Mouse (Mus musculus): Measurements from ENCODE around the gene Dmtf1. TPM values are rescaled to one million over a fixed set of nuclear protein-coding genes. Genes with fewer than 3 reads are reported as not detected.

Dmtf1 gene
- polyA plus RNA-seq, 1 experiment from 2014 or later, result 54.9 TPM

DNA sequence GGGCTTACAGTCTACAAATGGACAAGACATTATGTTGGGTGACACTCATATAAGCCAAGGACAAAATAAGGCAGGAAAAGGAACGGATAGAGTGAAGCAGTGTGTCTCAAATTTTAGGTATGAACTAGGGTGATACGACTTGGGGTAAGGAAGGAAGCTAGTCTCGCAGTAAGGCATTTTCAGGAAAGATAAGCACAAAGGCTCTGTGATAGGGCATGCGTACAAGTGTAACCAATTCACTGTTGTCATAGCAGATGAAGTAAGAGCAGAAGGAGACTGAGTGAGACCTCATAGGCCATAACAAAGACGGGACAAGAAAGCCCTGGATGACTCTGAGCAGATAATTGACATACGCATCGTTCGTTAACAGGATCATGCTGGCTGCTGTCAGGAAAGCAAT lies 20.9 kb downstream of the Dmtf1 start:
- Histone ChIP-seq H3K4me1 (replicated peaks) (no peaks in the 10 kb centered on the region), H3K27me3 (ENCODE audit: insufficient read depth, poor library complexity, severe bottlenecking) (no peaks in the 10 kb centered on the region), H3K36me3 (peaks cover 85% of the 10 kb centered on the region), H3K9me3 (no peaks in the 10 kb centered on the region), H3K4me3 (no peak overlapping the region), H3K27ac (no peak overlapping the region)
- 94% methylated on average over 8 of the region's 8 CpGs for WGBS
- DNase-seq (ENCODE audit: low spot score), result no peak

DNA sequence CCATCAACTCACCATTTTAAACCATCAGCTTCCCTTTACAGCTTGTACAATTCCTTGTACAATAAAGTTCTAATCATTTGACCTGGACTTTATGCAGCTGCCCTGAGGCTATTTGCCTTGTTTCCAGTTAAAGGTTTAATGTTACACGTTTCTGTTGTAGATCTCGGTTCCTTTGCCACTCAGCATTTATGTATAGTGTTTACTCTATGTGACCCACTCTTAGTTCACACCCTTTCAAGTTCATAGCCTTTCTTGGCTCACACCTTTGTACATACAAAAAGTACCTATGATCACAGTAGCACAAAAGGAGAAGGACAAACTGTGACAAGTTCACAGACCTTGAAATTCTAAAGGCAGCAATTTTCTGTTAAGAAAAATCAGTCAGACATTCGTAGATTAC lies 26.0 kb downstream of the Dmtf1 start:
- H3K27me3 ChIP-seq (ENCODE audit: insufficient read depth, poor library complexity, severe bottlenecking), result no peaks in the 10 kb centered on the region
- no peak overlapping the region for H3K4me3 ChIP-seq
- WGBS, result 83% methylated on average over 3 of the region's 3 CpGs
- DNase-seq (ENCODE audit: low spot score), result no peak
- no peaks in the 10 kb centered on the region for H3K4me1 ChIP-seq (replicated peaks)
- no peaks in the 10 kb centered on the region for H3K9me3 ChIP-seq
- no peak overlapping the region for H3K27ac ChIP-seq
- peaks cover 79% of the 10 kb centered on the region for H3K36me3 ChIP-seq

GRCm38 (mm10) chr5:9131786-9132185 lies 29.8 kb downstream of the Dmtf1 start:
- WGBS, result 85% methylated on average over 7 of the region's 7 CpGs
- Histone ChIP-seq H3K27ac (no peak overlapping the region), H3K4me1 (replicated peaks) (no peaks in the 10 kb centered on the region), H3K4me3 (no peak overlapping the region), H3K9me3 (no peaks in the 10 kb centered on the region), H3K36me3 (peaks cover 80% of the 10 kb centered on the region), H3K27me3 (ENCODE audit: insufficient read depth, poor library complexity, severe bottlenecking) (no peaks in the 10 kb centered on the region)
- no peak for DNase-seq (ENCODE audit: low spot score)

- no peaks in the 10 kb centered on the region for H3K4me1 ChIP-seq (replicated peaks)
- H3K4me3 ChIP-seq, result no peak overlapping the region
- WGBS, result 96% methylated on average over 12 of the region's 12 CpGs
- no peaks in the 10 kb centered on the region for H3K27me3 ChIP-seq (ENCODE audit: insufficient read depth, poor library complexity, severe bottlenecking)
- peaks cover 85% of the 10 kb centered on the region for H3K36me3 ChIP-seq
- H3K9me3 ChIP-seq, result no peaks in the 10 kb centered on the region
- H3K27ac ChIP-seq, result no peak overlapping the region
- no peak for DNase-seq (ENCODE audit: low spot score)
Observed at GRCm38 (mm10) chr5:9128566-9128965, 33.0 kb downstream of the Dmtf1 start.

DNA sequence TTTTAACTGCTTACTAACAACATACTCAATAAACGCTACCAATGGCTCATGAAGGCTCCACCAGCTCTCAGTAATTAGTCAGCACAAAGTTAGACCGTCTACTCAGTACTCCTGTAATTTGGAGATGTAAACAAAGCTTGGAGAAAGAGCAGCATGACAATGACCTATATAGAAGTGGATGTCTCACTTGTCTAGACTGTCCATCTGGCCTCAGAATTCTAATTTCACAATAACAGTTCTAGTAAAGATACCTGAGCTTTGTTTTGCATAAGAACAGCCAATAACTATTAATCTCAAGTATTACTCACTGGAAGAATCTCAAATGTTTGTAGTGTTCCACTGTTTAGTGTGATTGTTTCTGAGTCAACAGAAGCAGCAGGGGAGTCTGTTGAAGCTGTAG lies 37.4 kb downstream of the Dmtf1 start:
- no peaks in the 10 kb centered on the region for H3K9me3 ChIP-seq
- no peaks in the 10 kb centered on the region for H3K4me1 ChIP-seq (replicated peaks)
- WGBS, result 95% methylated on average over 2 of the region's 2 CpGs
- no peak overlapping the region for H3K4me3 ChIP-seq
- peaks cover 98% of the 10 kb centered on the region for H3K36me3 ChIP-seq
- no peak for DNase-seq (ENCODE audit: low spot score)
- H3K27me3 ChIP-seq (ENCODE audit: insufficient read depth, poor library complexity, severe bottlenecking), result no peaks in the 10 kb centered on the region
- H3K27ac ChIP-seq, result no peak overlapping the region

GRCm38 (mm10) chr5:9114162-9114561 lies 47.4 kb downstream of the Dmtf1 start:
- DNase-seq (ENCODE audit: low spot score), result no peak
- Histone ChIP-seq H3K4me1 (replicated peaks) (peaks cover 4% of the 10 kb centered on the region; the same call in 1 of the 2 replicates), H3K4me3 (no peak overlapping the region), H3K27ac (no peak overlapping the region), H3K9me3 (no peaks in the 10 kb centered on the region), H3K36me3 (peaks cover 39% of the 10 kb centered on the region), H3K27me3 (ENCODE audit: insufficient read depth, poor library complexity, severe bottlenecking) (no peaks in the 10 kb centered on the region)
- 59% methylated on average over 6 of the region's 6 CpGs for WGBS

DNA sequence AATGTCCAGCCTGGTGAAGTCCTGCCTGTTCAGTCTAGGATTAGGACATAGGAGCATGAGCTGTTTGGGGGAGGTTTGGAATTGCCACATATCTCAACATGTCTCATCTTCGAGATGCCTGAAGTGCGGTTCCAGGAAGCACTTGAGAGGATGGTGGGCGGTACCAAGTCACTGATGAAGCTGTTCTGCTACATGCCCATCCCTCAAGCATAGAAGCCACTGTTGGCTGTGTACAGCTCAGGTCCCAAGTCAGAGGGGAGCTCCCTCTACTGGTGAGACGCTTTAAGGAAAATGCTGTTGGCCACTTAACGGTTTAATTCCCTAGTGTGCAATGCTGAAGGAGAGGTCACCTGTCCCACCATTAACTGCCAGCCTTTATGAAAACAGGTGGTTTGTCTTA lies 49.8 kb downstream of the Dmtf1 start:
- WGBS, result 20% methylated on average over 5 of the region's 5 CpGs
- no peak overlapping the region for H3K4me3 ChIP-seq
- H3K9me3 ChIP-seq, result no peaks in the 10 kb centered on the region

GRCm38 (mm10) chr5:9111285-9111684 lies 50.3 kb downstream of the Dmtf1 start:
- WGBS, result 54% methylated on average over 2 of the region's 2 CpGs
- Histone ChIP-seq H3K27ac (no peak overlapping the region), H3K4me3 (no peak overlapping the region), H3K4me1 (replicated peaks) (peaks cover 4% of the 10 kb centered on the region; the same call in 1 of the 2 replicates), H3K27me3 (ENCODE audit: insufficient read depth, poor library complexity, severe bottlenecking) (no peaks in the 10 kb centered on the region), H3K9me3 (no peaks in the 10 kb centered on the region), H3K36me3 (peaks cover 12% of the 10 kb centered on the region)
- no peak for DNase-seq (ENCODE audit: low spot score)

More for the DNA sequence above, 49.8 kb downstream of the Dmtf1 start:
- Histone ChIP-seq H3K36me3 (peaks cover 16% of the 10 kb centered on the region), H3K4me1 (replicated peaks) (peaks cover 4% of the 10 kb centered on the region; the same call in 1 of the 2 replicates), H3K27me3 (ENCODE audit: insufficient read depth, poor library complexity, severe bottlenecking) (no peaks in the 10 kb centered on the region), H3K27ac (no peak overlapping the region)
- DNase-seq (ENCODE audit: low spot score), result peak; percentile 55

- Histone ChIP-seq H3K36me3 (no peaks in the 10 kb centered on the region), H3K4me1 (replicated peaks) (peaks cover 4% of the 10 kb centered on the region; the same call in 1 of the 2 replicates), H3K27ac (no peak overlapping the region), H3K9me3 (no peaks in the 10 kb centered on the region), H3K4me3 (no peak overlapping the region), H3K27me3 (ENCODE audit: insufficient read depth, poor library complexity, severe bottlenecking) (no peaks in the 10 kb centered on the region)
- DNase-seq (ENCODE audit: low spot score), result no peak
Observed at GRCm38 (mm10) chr5:9109582-9109981, 52.0 kb downstream of the Dmtf1 start.

GRCm38 (mm10) chr5:9108490-9108889 lies 53.1 kb downstream of the Dmtf1 start:
- no peak overlapping the region for H3K27ac ChIP-seq
- WGBS, result 84% methylated on average over 5 of the region's 5 CpGs
- no peak overlapping the region for H3K4me3 ChIP-seq

DNA sequence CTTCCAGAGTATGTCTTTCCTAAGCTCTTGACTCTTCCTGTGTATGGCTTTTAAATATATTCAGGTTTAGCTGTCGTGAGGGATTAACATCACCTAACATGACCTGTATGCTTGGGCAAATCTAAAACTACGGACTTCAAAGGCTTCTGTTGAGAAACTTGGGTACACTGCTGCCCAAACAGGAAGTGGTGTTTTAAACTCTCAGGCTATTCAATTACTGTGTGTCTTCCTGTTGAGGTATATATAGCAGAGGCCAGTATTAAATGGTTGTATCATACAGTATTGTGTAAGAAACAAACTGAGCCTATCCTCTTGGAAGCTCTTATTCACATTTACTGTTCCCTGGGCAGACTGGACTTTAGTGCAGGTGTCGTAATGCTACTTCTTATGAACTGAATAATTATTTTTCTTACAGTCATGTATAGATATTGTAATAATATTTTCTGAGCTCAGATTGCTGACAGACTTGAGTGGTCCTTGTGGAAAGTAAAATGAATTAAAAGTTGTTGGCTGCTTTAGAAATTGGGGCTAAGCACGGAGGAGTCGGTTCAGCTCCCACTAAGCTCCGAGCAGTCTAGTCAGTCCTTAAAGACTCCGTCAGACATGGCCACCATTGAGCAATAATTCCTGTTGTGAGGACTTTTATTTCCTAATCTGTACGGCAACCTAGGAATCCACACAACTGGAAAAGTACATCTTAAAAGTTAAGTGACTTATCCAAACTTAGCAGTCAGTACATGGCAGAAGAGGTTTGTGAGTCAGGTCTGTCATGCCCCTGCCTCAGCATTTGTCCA lies 54.1 kb downstream of the Dmtf1 start:
- Histone ChIP-seq H3K27ac (no peak overlapping the region), H3K27me3 (ENCODE audit: insufficient read depth, poor library complexity, severe bottlenecking) (0 out of 2 replicates have a peak, but pooled peaks cover 4% of the 10 kb centered on the region), H3K9me3 (no peaks in the 10 kb centered on the region), H3K36me3 (no peaks in the 10 kb centered on the region), H3K4me1 (replicated peaks) (no peaks in the 10 kb centered on the region), H3K4me3 (no peak overlapping the region)
- 82% methylated on average over 8 of the region's 8 CpGs for WGBS
- DNase-seq (ENCODE audit: low spot score), result no peak

More at GRCm38 (mm10) chr5:9108490-9108889, 53.1 kb downstream of the Dmtf1 start:
- Histone ChIP-seq H3K9me3 (no peaks in the 10 kb centered on the region), H3K4me1 (replicated peaks) (no peaks in the 10 kb centered on the region), H3K36me3 (no peaks in the 10 kb centered on the region), H3K27me3 (ENCODE audit: insufficient read depth, poor library complexity, severe bottlenecking) (no peaks in the 10 kb centered on the region)
- DNase-seq (ENCODE audit: low spot score), result no peak

DNA sequence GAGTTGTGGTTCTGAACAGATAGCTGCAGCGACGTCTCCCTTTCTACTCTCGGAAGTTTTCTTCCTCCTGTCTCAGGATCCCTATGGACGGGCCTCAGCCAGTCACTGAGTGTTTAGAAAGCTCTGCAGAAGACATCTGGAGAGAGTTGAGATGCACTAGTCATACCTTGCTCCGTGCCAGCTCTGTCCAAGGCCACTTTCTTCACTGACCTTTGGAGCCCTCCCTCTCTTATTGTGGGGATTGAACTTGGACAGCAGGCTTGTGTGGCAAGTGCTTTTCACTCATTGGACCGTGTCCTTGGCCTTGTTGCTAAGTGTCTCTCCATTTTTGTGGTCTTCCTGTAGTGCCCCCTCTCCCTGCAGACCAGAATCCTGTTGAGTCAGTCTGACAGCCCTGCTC lies 54.8 kb downstream of the Dmtf1 start:
- DNase-seq (ENCODE audit: low spot score), result no peak
- peaks cover 8% of the 10 kb centered on the region for H3K27me3 ChIP-seq (ENCODE audit: insufficient read depth, poor library complexity, severe bottlenecking)
- H3K4me1 ChIP-seq (replicated peaks), result peaks cover 3% of the 10 kb centered on the region
- no peak overlapping the region for H3K4me3 ChIP-seq
- no peaks in the 10 kb centered on the region for H3K36me3 ChIP-seq
- no peak overlapping the region for H3K27ac ChIP-seq
- no peaks in the 10 kb centered on the region for H3K9me3 ChIP-seq
- WGBS, result 84% methylated on average over 6 of the region's 6 CpGs

DNA sequence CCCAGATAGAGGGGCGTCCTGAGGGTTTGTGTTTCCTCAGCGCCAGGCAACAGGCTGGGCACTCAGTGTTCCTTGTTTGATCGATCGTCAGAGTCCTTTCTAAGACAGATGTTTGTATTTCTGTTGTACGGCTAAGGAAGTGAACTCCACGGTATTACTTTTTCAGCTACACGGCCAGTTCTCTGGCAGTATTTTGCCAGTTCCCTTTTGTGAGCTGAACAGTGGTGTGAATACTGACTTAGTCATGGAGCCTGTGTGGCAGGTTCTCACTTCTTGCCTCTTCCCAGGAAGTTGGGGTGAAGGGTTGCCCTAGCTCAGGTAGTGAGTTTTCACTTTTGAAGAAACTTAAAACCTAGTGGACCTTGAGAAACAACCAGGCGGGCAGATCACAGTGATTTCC lies 57.6 kb downstream of the Dmtf1 start:
- Histone ChIP-seq H3K9me3 (no peaks in the 10 kb centered on the region), H3K27me3 (ENCODE audit: insufficient read depth, poor library complexity, severe bottlenecking) (peaks cover 12% of the 10 kb centered on the region), H3K27ac (no peak overlapping the region), H3K4me3 (no peak overlapping the region), H3K4me1 (replicated peaks) (peaks cover 15% of the 10 kb centered on the region), H3K36me3 (no peaks in the 10 kb centered on the region)
- WGBS, result 92% methylated on average over 8 of the region's 8 CpGs
- no peak for DNase-seq (ENCODE audit: low spot score)
